Mouse (Mus musculus) liver, postnatal 0 days (tissue): Measurements from ENCODE around the gene Kiss1. TPM values are rescaled to one million over a fixed set of nuclear protein-coding genes. Genes with fewer than 3 reads are reported as not detected.

Source experiments
- ATAC-seq: fragments of 200-750 bp; cut with Nextera tagmentation; 2 replicates; pipeline ENCODE4 v1.8.0; 2017; ENCODE audit warnings: mild to moderate bottlenecking, moderate library complexity
- DNase-seq: peaks from one replicate; pipeline ENCODE4 v3.0.0-alpha.2; 2016
- H3K27ac ChIP-seq: fragments of 300-500 bp; sonication (generic); 2 replicates; pipeline ENCODE4 v1.5.1; 2014; ENCODE audit warnings: antibody characterized with exemption, moderate library complexity, mild to moderate bottlenecking, low read depth
- H3K27me3 ChIP-seq: fragments of 300-500 bp; sonication (generic); 2 replicates; pipeline ENCODE4 v1.6.1; 2014; ENCODE audit warnings: low read length, control low read depth, mixed read lengths; ENCODE audit not compliant: insufficient read depth
- H3K36me3 ChIP-seq: fragments of 300-500 bp; sonication (generic); replicated peaks from 2 replicates; pipeline ENCODE4 v1.6.1; 2014; ENCODE audit warnings: mild to moderate bottlenecking, control low read depth, low read length, moderate library complexity, mixed read lengths; ENCODE audit not compliant: insufficient read depth
- H3K4me1 ChIP-seq: fragments of 300-500 bp; sonication (generic); 2 replicates; pipeline ENCODE4 v1.6.1; 2014; ENCODE audit warnings: antibody characterized with exemption, mild to moderate bottlenecking, control low read depth; ENCODE audit not compliant: insufficient read depth
- H3K4me2 ChIP-seq: fragments of 300-500 bp; sonication (generic); 2 replicates; pipeline ENCODE4 v1.6.1; 2014; ENCODE audit warnings: low read depth, mild to moderate bottlenecking, low read length, moderate library complexity, mixed read lengths
- H3K4me3 ChIP-seq: fragments of 300-500 bp; sonication (generic); 2 replicates; pipeline ENCODE4 v1.5.1; 2014; ENCODE audit warnings: low read depth, low read length
- H3K9ac ChIP-seq: fragments of 300-500 bp; sonication (generic); replicated peaks from 2 replicates; pipeline ENCODE4 v1.6.1; 2014; ENCODE audit warnings: mild to moderate bottlenecking, moderate library complexity
- H3K9me3 ChIP-seq: fragments of 300-500 bp; sonication (generic); 2 replicates; pipeline ENCODE4 v1.6.1; 2016; ENCODE audit warnings: mild to moderate bottlenecking, control low read depth, low read length, mixed read lengths
- CTCF ChIP-seq: sonication (generic); IDR thresholded peaks from 2 replicates; pipeline ENCODE4 v1.5.1; 2016; ENCODE audit warnings: antibody characterized with exemption, low read depth
- EP300 ChIP-seq: IDR thresholded peaks from 2 replicates; pipeline ENCODE4 v1.6.1; 2016; ENCODE audit warnings: antibody characterized with exemption, low read depth, mild to moderate bottlenecking
- WGBS: fragments of 180-500 bp; shearing (Covaris S2); extraction: QIAGEN DNeasy Blood & Tissue Kit; methylation state at CpG from one replicate; pipeline ENCODE4 v1.1.7; 2014; ENCODE audit not compliant: insufficient replicate concordance; 5-methylcytosine and 5-hydroxymethylcytosine counted together
- polyA plus RNA-seq: library from polyadenylated mRNA; unstranded; fragments of >200 nt; fragmentation: Nextera tagmentation; extraction: Ambion mirVana; gene quantifications from 2 replicates; pipeline ENCODE4 v1.2.1, GENCODE M21; 2015

The Kiss1 gene
- polyA plus RNA-seq, 1 experiment from 2014 or later = not detected

- no peak for ATAC-seq
- no peaks in the 10 kb centered on the region for H3K36me3 ChIP-seq
- H3K9me3 ChIP-seq = no peaks in the 10 kb centered on the region
- H3K9ac ChIP-seq = no peak within 1 kb of the TSS
- H3K4me1 ChIP-seq = peaks cover 13% of the 10 kb centered on the region
- WGBS = 73% methylated on average over 1 of the region's 1 CpGs
- no peak for DNase-seq
- no peaks in the 10 kb centered on the region for H3K27me3 ChIP-seq
- no peak within 1 kb of the TSS for H3K27ac ChIP-seq
- no peak for TF ChIP-seq EP300
- TF ChIP-seq CTCF = no peak
- no peak within 1 kb of the TSS for H3K4me3 ChIP-seq
- no peak within 1 kb of the TSS for H3K4me2 ChIP-seq
Observed at GRCm38 (mm10) chr1:133350210-133350609, 28.5 kb downstream of the Kiss1 start, which contains the start of gene Ren1. TSS of gene Ren1 (plus strand) at chr1:133350510.

- Histone ChIP-seq H3K4me2 (no peak overlapping the region), H3K4me3 (no peak overlapping the region), H3K9ac (no peak overlapping the region), H3K36me3 (no peaks in the 10 kb centered on the region), H3K9me3 (no peaks in the 10 kb centered on the region), H3K27ac (no peak overlapping the region), H3K4me1 (peaks cover 13% of the 10 kb centered on the region), H3K27me3 (no peaks in the 10 kb centered on the region)
- WGBS = 38% methylated on average over 9 of the region's 9 CpGs
- no peak for ATAC-seq
- TF ChIP-seq EP300 = no peak
- TF ChIP-seq CTCF = no peak
- no peak for DNase-seq
Observed at GRCm38 (mm10) chr1:133351762-133352161, 30.1 kb downstream of the Kiss1 start.

DNA sequence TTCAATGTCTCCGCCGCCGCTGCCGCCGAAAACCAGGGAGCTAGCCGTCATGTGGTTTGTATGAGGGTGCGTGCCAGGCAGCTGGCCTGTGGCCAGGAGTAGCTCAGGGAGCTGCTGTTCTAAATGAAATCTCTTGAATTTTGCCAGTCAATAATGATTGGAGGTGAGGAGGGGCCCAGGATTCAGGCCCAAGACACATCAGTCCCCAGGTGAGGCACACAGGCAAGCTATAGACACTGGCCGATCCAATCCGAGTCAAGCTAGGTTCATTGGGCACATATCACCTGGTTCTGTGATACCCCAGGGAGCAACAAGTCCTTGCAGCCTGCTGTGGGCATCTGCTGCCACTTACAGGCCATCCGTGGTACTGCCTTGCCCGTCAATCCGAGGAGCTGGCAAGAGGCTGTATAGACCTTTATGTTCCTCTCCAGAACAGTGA, 31.7 kb downstream of the Kiss1 start:
- Histone ChIP-seq H3K27me3 (no peaks in the 10 kb centered on the region), H3K4me2 (no peak overlapping the region), H3K4me1 (no peaks in the 10 kb centered on the region; the same call in 1 of the 2 replicates), H3K4me3 (no peak overlapping the region), H3K27ac (no peak overlapping the region), H3K9ac (no peak overlapping the region), H3K36me3 (no peaks in the 10 kb centered on the region), H3K9me3 (no peaks in the 10 kb centered on the region)
- DNase-seq = peak; percentile 82
- ATAC-seq = peak; percentile 55
- TF ChIP-seq CTCF = peak; percentile 95
- no peak for TF ChIP-seq EP300
- 49% methylated on average over 12 of the region's 12 CpGs for WGBS

DNA sequence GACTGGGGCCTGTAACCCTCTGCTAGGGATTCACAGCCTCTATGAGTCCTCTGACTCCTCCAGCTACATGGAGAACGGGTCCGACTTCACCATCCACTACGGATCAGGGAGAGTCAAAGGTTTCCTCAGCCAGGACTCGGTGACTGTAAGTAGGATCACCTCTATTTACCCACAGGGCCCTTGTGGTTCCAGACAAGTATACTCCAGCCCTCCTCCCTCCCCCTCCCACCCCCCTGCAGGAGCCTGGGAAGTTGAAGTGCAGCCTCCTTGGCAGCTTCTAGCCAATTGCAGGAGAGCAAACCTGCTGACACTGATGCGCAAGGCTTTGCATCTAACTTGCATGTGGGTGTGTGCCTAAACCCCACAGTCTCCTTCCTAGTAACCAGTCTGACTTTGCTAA, 33.8 kb downstream of the Kiss1 start:
- no peak for DNase-seq
- ATAC-seq = no peak
- no peaks in the 10 kb centered on the region for H3K27me3 ChIP-seq
- WGBS = 59% methylated on average over 5 of the region's 5 CpGs
- no peaks in the 10 kb centered on the region for H3K36me3 ChIP-seq
- H3K4me3 ChIP-seq = no peak overlapping the region
- H3K27ac ChIP-seq = no peak overlapping the region
- H3K4me2 ChIP-seq = no peak overlapping the region
- no peak overlapping the region for H3K9ac ChIP-seq
- TF ChIP-seq CTCF (no peak), EP300 (no peak)
- no peaks in the 10 kb centered on the region for H3K4me1 ChIP-seq
- H3K9me3 ChIP-seq = no peaks in the 10 kb centered on the region

DNA sequence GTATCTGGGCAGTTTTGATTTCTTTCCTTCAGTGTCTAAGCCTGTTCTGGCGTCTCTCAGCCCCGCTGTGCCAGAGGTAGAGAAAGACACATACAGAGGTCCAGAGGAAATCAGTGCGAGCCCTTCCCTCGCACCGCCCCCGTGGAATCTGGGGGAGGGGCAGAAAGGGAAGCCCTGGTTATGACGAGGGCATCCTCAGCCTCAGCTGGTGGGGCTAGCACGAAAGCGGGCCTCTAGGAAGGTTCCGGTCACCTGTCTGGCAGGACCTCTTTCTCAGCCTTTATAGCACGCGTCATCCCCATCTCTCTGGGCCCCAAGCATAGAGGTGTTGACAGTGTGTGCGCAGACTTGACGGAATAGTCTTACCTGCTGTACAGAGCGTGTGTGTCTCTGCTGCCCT, 34.2 kb downstream of the Kiss1 start:
- WGBS = 56% methylated on average over 15 of the region's 15 CpGs
- no peak for TF ChIP-seq EP300
- TF ChIP-seq CTCF = no peak
- Histone ChIP-seq H3K4me2 (no peak overlapping the region), H3K27ac (no peak overlapping the region), H3K36me3 (no peaks in the 10 kb centered on the region), H3K9ac (no peak overlapping the region), H3K4me3 (no peak overlapping the region), H3K9me3 (no peaks in the 10 kb centered on the region), H3K27me3 (no peaks in the 10 kb centered on the region), H3K4me1 (no peaks in the 10 kb centered on the region)
- ATAC-seq (peak; percentile 6; the same call in 1 of the 2 replicates), DNase-seq (no peak)

GRCm38 (mm10) chr1:133356330-133356729, 34.7 kb downstream of the Kiss1 start:
- WGBS = 45% methylated on average over 8 of the region's 8 CpGs
- DNase-seq (no peak), ATAC-seq (peak; percentile 22)
- H3K4me3 ChIP-seq = no peak overlapping the region
- H3K27me3 ChIP-seq = no peaks in the 10 kb centered on the region
- no peak overlapping the region for H3K27ac ChIP-seq
- no peaks in the 10 kb centered on the region for H3K36me3 ChIP-seq
- H3K9ac ChIP-seq = no peak overlapping the region
- no peaks in the 10 kb centered on the region for H3K9me3 ChIP-seq
- H3K4me2 ChIP-seq = no peak overlapping the region
- no peaks in the 10 kb centered on the region for H3K4me1 ChIP-seq
- TF ChIP-seq EP300 (no peak), CTCF (no peak)

- H3K4me1 ChIP-seq = peaks cover 10% of the 10 kb centered on the region
- H3K9me3 ChIP-seq = no peaks in the 10 kb centered on the region
- H3K27ac ChIP-seq = peak overlapping the region; percentile 94
- no peak overlapping the region for H3K4me2 ChIP-seq
- no peaks in the 10 kb centered on the region for H3K36me3 ChIP-seq
- 77% methylated on average over 6 of the region's 6 CpGs for WGBS
- H3K27me3 ChIP-seq = peaks cover 20% of the 10 kb centered on the region; the same call in 1 of the 2 replicates
- H3K4me3 ChIP-seq = no peak overlapping the region
- H3K9ac ChIP-seq = no peak overlapping the region
- no peak for DNase-seq
- ATAC-seq = no peak
- TF ChIP-seq EP300 (no peak), CTCF (peak; percentile 15; the same call in 1 of the 2 replicates)
Observed at GRCm38 (mm10) chr1:133361006-133361405, 39.3 kb downstream of the Kiss1 start.
